Mouse (Mus musculus): ENCODE data around the gene Fam227b. TPM values are rescaled to one million over a fixed set of nuclear protein-coding genes. Genes with fewer than 3 reads are reported as not detected.

Fam227b gene
- polyA plus RNA-seq, 1 experiment from 2014 or later, result not detected

- H3K36me3 ChIP-seq (replicated peaks), result peaks cover 5% of the 10 kb centered on the region
- WGBS, result 83% methylated on average over 6 of the region's 6 CpGs
- H3K27me3 ChIP-seq (ENCODE audit: poor library complexity, severe bottlenecking), result no peaks in the 10 kb centered on the region
- no peaks in the 10 kb centered on the region for H3K9me3 ChIP-seq
- H3K4me1 ChIP-seq, result no peaks in the 10 kb centered on the region
- no peak overlapping the region for H3K27ac ChIP-seq
- H3K4me3 ChIP-seq, result no peak overlapping the region
- no peak for DNase-seq (ENCODE audit: extremely low spot score, low spot score)
Observed at GRCm38 (mm10) chr2:125941111-125941785, 210.6 kb downstream of the Fam227b start.

GRCm38 (mm10) chr2:125938993-125939642 is 212.7 kb downstream of the Fam227b start:
- H3K4me3 ChIP-seq, result no peak overlapping the region
- H3K27ac ChIP-seq, result no peak overlapping the region
- H3K27me3 ChIP-seq (ENCODE audit: poor library complexity, severe bottlenecking), result no peaks in the 10 kb centered on the region
- H3K9me3 ChIP-seq, result no peaks in the 10 kb centered on the region
- no peak for DNase-seq (ENCODE audit: extremely low spot score, low spot score)
- peaks cover 5% of the 10 kb centered on the region for H3K36me3 ChIP-seq (replicated peaks)
- H3K4me1 ChIP-seq, result no peaks in the 10 kb centered on the region
- 92% methylated on average over 6 of the region's 6 CpGs for WGBS

GRCm38 (mm10) chr2:125936396-125936795 is 215.4 kb downstream of the Fam227b start:
- Histone ChIP-seq H3K27ac (no peak overlapping the region), H3K27me3 (ENCODE audit: poor library complexity, severe bottlenecking) (no peaks in the 10 kb centered on the region), H3K4me1 (peaks cover 7% of the 10 kb centered on the region), H3K9me3 (no peaks in the 10 kb centered on the region), H3K4me3 (no peak overlapping the region), H3K36me3 (replicated peaks) (peaks cover 7% of the 10 kb centered on the region)
- WGBS, result 60% methylated on average over 5 of the region's 5 CpGs
- no peak for DNase-seq (ENCODE audit: extremely low spot score, low spot score)

- peaks cover 12% of the 10 kb centered on the region for H3K36me3 ChIP-seq (replicated peaks)
- 76% methylated on average over 3 of the region's 3 CpGs for WGBS
- H3K27me3 ChIP-seq (ENCODE audit: poor library complexity, severe bottlenecking), result no peaks in the 10 kb centered on the region
- peaks cover 12% of the 10 kb centered on the region for H3K4me1 ChIP-seq
- no peak overlapping the region for H3K27ac ChIP-seq
- no peak overlapping the region for H3K4me3 ChIP-seq
- no peaks in the 10 kb centered on the region for H3K9me3 ChIP-seq
- DNase-seq (ENCODE audit: extremely low spot score, low spot score), result no peak
Observed at GRCm38 (mm10) chr2:125933977-125934376, 217.8 kb downstream of the Fam227b start.

Other genes with a start within 250 kb of the Fam227b start
- gene Fgf7, start 117.3 kb downstream of the Fam227b start, polyA plus RNA-seq (2016; fragmentation: Nextera tagmentation; extraction: Ambion mirVana), result 0.06 TPM in 1 of 2 replicates, not detected in the other
- 33.3 and 37.6 TPM in 2 replicates for gene Dtwd1, start 137 bp upstream of the Fam227b start, polyA plus RNA-seq (2016; fragmentation: Nextera tagmentation; extraction: Ambion mirVana)
- not detected in 2 replicates for gene Gm17555, start 63.1 kb upstream of the Fam227b start, polyA plus RNA-seq (2016; fragmentation: Nextera tagmentation; extraction: Ambion mirVana)